Mouse (Mus musculus): ENCODE data around the gene Kcnj11.

Kcnj11 gene

DNA sequence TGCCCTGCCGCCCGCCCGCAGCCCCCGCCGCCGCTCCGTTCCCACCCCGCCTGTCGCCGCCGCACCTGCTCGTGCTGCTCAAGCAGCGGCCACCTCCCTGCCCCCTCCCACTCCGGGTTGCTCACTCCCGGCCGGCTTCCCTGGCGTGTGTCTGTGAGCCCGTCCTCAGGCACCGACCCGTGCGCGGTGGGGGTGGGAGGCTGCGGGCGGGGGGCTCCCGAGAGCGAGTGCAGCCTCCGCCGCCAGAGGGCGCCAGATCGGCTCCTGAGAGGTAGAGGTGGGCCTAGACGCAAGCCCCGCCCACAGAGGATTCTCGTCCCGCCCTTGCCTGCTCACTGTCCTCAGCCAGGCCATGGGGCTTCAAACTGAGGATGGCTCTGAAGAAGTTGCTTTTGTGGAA is at the start of gene Kcnj11:
TSS of gene Kcnj11 (minus strand) at position 202 of the 400 bp plus-strand sequence.
- peak; percentile 18 to 40 for DNase-seq

DNA sequence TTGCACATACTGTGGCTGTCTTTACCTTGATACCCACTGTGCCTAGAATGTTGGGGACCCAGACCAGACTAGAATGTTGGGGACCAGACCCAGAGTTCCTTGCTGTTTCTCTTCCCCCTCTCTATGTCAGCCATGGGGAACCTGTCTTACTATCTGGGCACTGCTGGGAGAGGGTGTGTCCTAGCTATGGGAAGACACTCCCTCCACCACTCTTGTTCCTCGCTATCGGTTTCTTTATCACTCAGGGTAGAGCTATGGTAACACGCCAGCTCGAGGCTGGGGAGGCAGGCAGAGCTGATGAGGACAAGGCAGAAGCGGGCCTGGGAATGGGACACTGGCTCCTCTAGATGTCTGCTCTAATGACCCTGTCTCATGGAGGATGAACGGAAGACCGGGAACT is 46.9 kb upstream of the Kcnj11 start:
- DNase-seq, result no peak

DNA sequence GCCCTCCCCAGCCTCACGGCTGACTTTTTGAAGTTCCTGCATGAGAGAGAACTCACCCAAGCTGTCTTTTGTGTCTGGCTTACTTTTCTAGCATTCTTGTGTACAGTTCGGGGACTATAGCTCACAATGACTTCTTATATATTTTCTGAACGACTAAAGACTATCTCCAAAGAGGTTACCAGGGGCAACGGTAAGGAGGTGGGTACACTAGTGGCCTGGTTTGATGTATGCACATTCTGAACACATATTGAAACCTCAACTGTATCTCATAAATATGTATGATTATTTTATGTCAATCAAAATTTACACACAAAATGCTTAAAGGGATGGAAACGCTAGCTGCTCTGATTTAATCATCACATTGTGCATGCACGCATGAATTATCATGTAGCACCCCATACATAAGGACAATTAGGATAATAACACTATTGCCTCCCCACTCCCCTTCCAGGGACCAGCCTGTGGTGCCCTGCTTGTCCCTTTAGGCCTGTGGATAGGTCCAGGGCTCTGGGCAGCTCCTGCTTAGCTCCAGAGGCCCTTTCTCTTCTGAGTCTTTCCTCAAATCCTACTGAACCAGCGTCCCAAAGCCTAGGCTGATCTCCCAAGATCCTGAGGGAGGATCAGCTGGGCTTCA is 46.2 kb upstream of the Kcnj11 start:
- no peak for DNase-seq

DNA sequence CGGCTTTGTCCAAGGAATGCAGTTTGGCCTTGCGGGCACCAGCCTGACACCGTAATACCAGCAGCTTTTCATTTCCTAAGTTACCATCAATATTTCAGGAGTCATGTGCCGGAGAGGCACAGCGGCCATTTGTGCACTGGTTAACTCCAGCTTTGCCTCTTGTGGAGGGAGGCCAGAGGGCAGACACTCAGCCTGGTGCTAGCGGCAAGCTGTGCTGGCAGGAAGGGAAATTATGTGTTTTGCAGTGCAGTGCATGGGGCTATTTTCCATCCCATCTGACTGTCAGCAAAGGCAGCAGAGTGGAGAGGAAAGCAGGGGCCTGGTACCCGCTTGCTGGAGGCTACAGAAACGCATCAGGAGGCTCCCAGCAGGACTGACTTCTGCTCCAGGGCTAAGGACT is 43.5 kb upstream of the Kcnj11 start:
- DNase-seq, result no peak

DNA sequence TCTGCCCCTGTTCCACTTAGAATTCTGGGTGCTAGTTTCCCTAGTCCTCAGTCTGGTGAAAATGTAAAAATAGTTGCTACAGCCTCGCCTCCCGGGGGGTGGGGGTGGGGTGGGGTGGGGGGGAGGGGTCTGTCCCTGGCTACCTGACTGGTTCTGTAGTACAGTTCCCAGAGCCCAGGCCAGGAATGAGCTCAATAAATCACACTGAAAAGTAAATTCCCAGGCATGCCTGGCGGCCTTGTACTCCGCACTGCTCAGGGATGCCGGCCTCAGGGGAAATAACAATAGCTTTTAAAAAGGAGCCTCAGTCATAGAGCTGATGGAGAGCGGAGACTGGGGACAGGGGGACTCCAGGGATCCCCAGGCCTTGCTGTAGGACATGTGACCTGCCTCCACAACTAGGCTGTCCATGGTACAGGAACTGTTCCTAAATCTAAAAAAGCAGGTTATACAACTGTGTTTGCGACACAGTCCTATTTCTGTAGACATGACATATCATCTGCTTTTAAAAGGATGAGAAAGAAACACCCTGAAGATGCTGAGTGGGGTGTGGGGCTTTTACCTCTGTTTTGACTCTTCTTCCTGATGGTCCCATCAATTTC is 37.9 kb upstream of the Kcnj11 start:
- DNase-seq, result no peak

DNA sequence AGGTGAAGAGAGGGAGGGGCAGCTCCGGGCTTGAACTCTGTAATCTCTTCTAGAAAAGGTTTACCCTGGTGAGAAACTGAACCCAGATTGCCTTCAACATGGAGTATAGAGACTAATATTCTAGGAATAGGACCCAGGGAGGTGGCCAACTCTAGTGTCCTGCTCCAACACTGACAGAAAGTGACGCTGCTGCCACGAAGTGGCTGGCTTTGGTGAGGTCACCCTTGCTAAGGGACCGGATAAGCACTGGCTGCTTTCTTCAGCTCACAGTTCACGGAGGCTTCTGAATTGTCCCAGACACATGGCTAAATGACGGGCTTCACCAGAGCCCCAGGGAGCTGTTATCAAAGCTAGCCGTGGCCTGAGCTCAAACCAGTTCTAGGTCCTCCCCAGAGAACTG is 33.3 kb upstream of the Kcnj11 start:
- no peak for DNase-seq

DNA sequence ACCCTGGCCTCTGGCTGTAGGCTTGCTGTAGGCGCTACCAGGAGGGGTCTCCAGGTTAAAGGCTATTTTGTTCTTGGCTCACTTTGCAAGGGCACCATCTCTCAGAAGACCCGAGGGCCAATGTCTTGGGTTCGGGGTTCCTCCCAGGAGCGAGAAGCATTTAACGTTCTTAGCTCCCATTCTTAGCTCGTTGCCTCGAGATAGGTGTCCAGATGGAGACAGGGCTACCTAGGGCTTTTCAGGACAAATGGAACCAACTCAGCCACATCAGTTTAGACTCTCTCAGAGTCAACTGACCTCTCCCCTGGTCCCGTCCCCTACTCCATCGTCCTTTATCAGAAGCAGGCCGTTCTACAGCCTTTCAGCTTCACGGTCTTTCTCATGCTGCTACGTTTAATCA is 31.7 kb upstream of the Kcnj11 start:
- DNase-seq, result no peak

DNA sequence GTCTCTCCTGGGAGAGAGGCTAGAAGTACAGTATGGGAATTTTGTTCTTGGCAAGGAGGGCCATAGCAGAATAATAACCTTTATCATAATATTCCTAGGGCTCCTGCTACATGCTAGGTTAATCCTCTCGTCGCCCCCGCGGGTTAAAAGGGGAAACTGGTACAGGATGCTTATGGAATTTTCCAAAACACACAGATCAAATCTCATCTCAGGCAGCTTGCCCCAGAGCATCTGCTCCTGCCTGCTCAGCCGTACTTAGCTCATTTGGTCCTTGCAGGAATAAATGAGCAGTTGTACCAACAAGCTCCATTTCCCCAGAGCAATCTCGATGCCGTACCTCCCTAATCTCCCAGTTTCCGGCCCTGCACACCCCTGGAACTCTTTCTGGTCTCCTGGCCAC is 31.2 kb upstream of the Kcnj11 start:
- no peak for DNase-seq

DNA sequence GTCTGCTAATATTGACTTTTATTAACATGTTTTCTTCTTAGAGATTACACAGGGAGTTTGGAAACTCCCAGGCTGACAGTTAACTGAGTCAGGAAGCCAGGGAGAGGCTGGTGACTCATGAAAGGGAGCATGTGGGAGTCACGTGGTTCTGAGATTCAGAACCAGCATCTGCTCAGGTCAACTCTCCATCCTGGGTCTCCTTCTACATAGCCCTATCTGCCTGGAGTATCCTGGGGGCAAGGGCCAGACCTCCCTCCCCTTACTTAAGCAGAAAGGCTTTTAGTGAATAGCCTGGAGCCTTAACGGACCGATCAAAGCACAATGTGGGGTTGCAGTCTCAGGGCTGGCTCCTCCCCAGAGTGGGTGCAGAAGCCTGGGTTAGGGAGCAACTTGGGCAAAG is 30.7 kb upstream of the Kcnj11 start:
- no peak for DNase-seq

DNA sequence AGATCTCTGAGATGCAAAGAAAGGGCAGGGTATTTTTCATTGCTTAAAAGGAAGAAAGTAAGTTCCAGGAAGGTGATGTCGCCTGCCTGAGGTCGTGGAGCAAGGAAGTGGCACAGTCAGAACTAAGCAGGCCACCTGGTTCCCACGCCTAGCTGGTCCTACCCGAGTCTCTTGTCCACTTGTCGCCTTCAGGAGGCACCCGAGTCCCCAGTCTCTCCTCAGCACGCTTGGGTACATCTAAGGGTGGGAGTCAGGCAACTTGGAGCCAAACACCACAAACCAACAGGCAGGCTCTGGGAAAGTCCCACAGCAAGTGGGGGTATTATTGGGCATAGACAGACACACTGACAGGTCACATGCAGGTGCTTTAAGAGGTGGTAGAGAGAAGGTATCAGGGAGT is 30.2 kb upstream of the Kcnj11 start:
- no peak for DNase-seq

DNA sequence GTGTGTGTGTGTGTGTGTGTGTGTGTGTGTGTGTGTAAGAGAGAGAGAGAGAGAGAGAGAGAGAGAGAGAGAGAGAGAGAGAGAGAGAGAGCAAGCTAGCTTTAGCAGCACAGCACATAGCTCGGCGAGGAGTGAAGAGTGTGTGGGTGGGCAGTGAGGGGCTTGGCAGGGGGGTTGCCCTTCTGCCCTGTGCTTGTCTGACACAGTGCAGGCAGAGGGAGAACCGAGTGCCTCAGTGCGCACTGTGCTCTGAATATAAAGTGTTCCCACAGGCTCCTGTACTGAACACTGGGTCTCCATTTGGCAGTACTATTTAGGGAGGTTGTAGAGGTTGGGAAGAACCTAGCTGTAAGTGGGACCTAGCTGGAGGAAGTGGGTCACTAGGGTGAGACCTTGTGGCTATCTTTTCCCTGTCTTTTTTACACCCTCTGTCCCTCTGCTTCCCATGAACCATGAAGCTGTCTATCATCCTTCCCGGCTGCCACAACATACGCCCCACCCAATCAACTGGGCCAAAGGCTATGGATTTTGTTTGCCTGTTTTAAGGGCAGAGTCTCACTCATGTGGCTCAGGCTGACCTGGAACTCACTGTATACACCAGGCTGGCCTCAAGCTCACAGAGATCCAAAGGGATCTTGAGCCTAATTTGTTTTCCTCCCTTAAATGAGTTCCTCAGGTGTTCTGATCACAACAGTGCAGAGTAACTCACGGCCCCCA is 29.1 kb upstream of the Kcnj11 start:
- DNase-seq, result no peak

DNA sequence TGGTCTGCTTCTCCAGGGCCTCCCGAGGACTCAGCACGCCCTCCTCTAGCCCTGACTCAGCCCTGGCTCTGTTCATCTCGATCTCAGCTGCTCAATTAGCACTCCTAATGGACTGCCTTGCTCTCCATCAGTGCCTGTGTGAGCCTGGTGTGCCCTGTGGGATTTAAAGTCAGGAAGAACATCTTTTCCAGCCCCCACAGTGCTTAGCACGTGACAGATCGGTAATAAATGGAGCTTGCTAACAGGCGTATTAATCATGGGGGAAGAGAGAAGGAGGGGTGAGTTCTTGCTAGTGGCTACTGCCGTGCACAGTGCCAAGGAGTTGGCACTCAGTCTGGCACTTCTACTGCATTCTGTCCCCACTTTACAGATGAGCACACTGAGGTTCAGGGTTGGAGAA is 27.6 kb upstream of the Kcnj11 start:
- DNase-seq, result no peak

DNA sequence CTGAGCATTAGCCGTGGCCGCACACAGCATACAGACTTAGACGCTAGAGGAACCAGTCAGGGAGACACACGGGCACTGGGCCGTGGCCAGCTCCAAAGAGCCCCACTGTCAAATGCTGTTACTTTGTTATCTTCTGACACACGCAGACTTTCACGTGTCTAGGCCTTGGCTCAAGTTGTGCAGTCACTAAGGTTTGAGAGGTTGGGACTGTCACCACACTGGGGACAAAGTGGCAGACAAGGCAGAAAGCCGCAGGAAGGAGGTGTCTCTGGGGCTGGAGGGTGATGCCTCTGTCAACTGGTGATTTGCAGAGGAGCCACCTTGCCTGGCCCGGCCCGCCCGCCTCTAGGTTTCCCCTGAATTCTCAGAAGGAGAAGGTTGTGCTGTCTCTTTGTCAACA is 24.8 kb upstream of the Kcnj11 start:
- no peak for DNase-seq

DNA sequence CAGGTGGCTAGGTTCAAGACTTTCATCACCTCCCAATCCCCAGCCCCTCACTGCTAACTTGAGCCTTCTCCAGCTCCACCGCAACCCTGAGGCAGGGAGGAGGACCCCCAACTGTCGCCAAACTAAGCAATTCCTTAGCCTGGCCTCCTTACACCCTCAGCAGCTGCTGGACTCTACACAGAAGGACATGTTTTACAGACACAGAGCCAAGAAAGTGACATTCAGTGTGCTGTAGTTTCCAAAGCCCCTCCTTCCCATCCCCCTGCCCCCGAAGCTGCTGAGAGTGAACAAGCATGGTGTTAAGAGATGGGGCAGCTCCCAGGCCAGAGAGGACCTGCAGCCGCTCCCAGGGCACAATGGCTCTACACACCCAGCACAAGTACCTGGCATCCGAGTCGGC is 23.9 kb upstream of the Kcnj11 start:
- DNase-seq, result no peak

DNA sequence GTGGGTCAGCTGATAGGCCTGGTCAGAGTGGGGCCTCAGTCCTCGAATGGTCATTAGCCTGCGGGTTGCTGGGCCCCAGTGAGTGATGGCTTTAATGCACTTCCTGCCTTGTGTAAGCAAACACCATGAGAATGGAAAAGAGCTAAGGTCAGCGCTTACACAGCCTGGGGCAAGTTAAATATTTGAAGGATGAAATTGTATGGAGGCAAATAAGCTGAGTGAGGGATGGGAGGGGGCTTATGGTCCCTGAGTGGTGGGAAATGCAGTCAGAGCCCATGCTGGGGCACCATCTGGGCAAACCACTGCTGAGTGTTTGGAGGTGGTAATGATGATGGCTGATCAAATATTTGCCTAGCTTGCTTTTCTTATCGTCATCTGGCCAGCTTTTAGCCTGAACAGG is 22.4 kb upstream of the Kcnj11 start:
- DNase-seq, result no peak

DNA sequence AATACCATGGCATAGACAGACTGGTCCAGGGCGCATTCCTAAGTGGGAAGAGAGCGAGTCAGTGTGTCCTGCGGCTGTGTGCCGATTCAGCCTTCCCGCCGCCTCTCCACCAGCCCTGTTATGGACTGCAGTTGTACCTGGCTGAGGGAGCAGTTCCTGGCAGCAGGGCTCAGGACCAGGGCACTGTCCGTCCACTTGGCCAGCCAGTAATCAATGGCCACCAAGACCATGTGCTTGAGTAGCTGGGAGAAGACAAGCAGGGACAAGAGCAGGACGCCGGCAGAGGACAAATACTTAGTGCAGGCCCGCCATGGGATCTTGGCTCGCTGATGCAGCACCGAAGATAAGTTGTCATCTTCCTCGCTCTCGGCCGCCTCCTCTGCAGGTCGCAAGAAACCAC is 16.5 kb upstream of the Kcnj11 start:
- DNase-seq, result no peak

DNA sequence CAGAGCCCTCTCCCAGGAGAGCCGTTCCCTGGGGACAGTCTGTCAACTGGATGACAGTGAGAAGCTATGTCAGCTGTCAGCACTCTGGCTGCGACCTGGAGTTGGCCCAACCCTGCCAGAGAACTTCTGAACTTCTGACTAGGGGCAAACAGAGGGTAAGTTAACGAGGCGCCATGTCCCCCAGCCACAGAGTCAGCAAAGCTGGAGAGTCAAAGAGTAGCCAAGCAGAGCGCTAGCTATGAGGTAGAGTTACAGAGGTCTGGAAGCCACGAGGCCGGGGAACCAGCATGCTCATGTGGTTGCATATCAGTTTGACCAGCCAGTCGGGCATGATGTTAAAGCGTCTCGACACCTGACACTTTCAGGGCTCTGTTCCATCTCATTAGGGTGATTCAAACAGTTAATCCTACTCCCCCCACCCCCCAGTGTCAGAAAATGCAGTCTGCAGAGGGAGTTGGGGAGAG is 15.6 kb upstream of the Kcnj11 start:
- DNase-seq, result no peak

DNA sequence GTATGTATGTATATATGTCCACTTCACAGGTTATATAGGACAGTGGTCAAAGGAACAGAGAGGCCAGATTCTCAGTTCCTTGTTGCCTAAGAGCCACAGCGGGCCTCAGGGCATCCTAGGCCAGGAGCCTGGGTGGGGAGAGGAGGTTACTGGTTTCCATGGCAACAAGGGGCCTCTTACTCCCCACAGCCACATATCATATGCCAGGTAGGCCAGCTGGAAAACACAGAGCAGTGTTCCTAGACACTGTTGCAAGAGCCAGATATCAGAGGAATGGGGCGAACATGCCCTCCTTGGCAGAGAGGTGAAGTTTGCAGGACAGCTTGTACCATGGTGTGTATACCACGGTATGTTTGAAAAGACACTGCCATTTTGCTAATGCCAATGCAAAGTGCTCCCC is 12.9 kb upstream of the Kcnj11 start:
- no peak for DNase-seq

DNA sequence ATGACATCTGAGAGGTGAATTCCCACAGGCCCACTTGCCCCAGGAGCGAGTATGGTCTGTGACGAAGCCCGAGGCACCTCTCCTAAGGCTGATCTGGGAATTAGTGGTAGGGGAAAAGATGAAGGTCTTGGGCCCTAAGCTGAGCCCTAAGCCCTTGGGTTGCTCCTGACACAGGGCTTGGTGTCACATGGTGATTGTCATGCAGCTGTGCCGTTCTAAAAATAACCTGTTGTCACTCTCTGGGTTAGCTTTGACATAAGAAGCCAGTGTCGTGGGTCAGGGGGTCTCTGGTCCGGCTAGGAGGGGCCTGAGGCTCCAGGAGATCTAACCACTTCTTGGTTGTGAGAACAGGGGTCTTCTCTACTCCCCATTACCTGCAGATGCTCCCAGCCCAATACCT is 11.4 kb upstream of the Kcnj11 start:
- no peak for DNase-seq

DNA sequence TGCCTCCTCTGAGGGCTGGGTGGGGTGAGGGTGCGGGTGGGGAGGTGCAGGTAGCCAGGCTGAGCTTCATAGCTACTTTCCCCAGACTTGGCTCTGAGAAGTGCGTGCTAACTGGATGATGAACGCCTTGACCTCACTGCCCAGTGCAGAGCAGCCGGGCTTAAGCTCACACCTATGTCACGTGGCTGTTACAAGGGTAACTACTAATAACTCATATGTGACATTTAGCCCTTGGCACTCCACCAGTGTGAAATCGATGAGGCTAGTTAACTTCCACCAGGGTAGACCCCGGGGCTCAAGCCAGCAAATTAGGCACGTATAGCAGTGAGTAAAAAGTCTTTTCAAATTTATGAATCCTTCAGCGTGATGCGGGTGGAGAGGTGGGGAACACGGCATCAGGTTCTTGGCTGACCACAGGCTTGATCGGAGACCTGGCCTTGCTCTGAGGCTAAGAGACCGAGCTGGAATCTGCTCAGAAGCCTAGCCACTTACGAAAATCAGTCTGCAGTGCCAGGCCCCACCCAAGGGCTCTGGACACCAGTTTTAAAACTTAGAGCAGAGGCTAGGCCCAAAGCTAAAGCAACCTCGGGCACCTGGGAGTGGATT is 10.8 kb upstream of the Kcnj11 start:
- no peak for DNase-seq

DNA sequence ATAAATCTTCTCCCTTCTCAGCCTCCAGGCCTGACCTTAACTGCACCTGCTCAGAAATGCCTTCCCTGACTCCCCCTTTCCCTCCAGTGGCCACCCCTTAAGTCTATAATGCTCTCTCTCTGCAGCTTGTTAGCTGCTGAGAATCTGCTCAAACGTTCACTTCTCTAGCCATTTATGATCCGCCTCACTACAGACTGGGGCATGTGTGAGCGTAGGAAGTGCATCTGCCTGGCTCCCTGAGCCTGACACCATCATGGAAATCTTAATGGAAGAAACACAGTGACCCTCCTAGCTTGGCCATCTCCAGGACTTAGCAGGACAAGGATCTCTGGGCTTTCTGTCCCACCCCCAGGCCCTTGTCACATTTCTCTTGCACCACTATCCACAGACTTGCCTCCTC is 9.5 kb upstream of the Kcnj11 start:
- DNase-seq, result no peak

DNA sequence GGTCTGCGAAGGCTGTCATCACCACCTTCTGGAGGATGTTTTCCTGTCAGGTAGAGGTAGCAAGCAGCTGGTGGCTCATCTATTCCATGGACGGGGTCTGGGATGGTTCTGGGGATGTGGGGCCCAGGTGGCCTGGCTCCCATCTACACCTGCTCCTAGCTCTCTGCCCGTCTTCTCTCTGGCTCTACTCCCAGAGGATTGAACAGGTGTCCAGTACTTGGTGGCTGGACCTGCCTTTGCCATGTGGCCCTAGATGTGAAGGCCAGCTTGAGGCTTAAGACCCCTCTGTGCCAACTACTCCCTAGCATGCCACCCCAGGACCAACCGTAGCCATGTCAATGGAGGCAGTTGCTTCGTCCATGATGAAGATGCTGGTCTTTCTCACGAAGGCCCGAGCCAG is 4.9 kb upstream of the Kcnj11 start:
- DNase-seq, result no peak

DNA sequence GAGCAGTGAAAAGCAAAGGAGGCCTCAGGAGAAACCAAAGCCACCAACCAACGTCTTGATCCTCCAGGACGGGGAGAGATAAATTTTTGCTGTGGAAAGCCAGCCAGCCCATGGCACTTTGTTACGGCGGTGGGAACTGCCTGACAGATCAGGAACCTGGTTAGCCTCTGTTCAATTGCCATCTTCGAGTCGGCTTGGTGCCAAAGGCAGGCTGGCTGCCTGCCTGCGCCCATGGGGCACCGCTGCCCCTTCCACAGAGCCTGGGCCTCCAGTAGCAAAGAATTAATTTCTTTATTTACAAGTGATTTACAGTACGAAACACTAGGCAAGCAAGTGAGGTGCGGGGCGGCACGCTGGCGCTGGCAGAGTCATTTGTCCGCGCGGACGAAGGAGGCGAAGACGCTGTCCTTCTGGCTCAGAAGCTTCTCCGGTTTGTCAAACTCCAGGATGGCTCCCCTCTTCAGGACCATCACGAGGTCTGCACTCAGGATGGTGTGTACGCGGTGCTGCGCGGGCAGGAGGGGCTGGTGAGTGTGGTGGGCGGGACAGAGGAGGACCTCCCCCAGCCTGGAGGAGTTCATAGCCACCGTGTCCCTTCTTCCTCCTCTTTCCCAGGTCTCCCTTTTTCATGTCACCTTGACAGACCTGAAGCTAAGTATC is 3.8 kb upstream of the Kcnj11 start:
- DNase-seq, result no peak

DNA sequence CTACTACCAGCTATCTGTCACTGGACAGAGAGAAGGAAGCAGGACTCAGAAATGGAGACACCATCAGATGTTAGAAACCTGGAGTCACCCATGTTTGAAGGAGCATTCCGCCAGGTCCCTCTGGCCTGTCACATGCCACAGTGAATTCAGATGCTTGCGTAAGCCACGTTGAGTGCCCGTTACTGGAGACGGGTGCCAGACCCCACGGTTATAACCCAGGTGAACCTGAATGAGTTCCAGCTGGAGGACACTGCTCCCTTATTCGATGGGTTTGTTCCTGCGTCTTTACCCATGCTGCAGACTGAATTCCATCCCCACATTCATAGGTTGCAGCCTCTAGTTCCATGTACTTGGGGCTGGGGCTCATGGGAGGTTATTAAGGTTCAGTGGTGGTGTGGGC is 3.2 kb upstream of the Kcnj11 start:
- DNase-seq, result no peak
